Comparison of ENCODE assay signal across 12 mouse cellular contexts in genomic region chr4:135870227-135871023, GRCm38 (mm10). TPM values are rescaled to one million over a fixed set of nuclear protein-coding genes. Genes with fewer than 3 reads are reported as not detected.
DNase-seq lines count a peak whose midpoint lies in the region; ATAC-seq lines count a peak whose summit lies in the region.
"Had no signal": no experiment of that assay in that cellular context is flagged by ENCODE, and none has a peak within 500 bp of the region (broad histone marks: within the 10 kb centered on the region; RNA-seq: fewer than 3 reads in every experiment).

No protein-coding gene starts in this region.

- no peaks in the 10 kb centered on the region for H3K9me3 ChIP-seq in erythroblast, embryonic 14.5 days (ENCODE audit: control insufficient read depth, low read length)
- no peaks in the 10 kb centered on the region for H3K9me3 ChIP-seq in lung, embryonic 15.5 days
- no peaks in the 10 kb centered on the region for H3K9me3 ChIP-seq in limb, embryonic 12.5 days
- H3K9me3 ChIP-seq in stomach, embryonic 14.5 days (ENCODE audit: control insufficient read depth, low read depth, low read length), result no peaks in the 10 kb centered on the region

- peaks cover 44% of the 10 kb centered on the region for H3K4me1 ChIP-seq in erythroblast, embryonic 14.5 days (ENCODE audit: control insufficient read depth)
- peaks cover 38% of the 10 kb centered on the region for H3K4me1 ChIP-seq in lung, embryonic 15.5 days
- peaks cover 29% of the 10 kb centered on the region for H3K4me1 ChIP-seq in limb, embryonic 12.5 days (replicated peaks)
- peaks cover 25% of the 10 kb centered on the region for H3K4me1 ChIP-seq in stomach, embryonic 14.5 days (ENCODE audit: control insufficient read depth, insufficient read depth, low read length)

- no peak for DNase-seq in lung, postnatal 14 days
- no peak for DNase-seq in adrenal gland, adult 18-20 months (ENCODE audit: low spot score in 2 of 2)
- no peak for DNase-seq in spleen, postnatal 10 days (ENCODE audit: low spot score in 2 of 2)
- DNase-seq: cerebellum, postnatal 14 days had no signal

- no peak for ATAC-seq in erythroblast, adult 5-6 weeks (replicated peaks; ENCODE audit: low FRiP score, poor library complexity, severe bottlenecking)
- no peak for ATAC-seq in lung, embryonic 15.5 days (ENCODE audit: borderline replicate concordance, extremely low read depth, low FRiP score, low TSS enrichment)
- no peak for ATAC-seq in limb, embryonic 12.5 days (ENCODE audit: insufficient number of reproducible peaks, insufficient read depth, low FRiP score, low TSS enrichment, low read depth)
- no peak for ATAC-seq in stomach, embryonic 14.5 days (ENCODE audit: insufficient number of reproducible peaks, insufficient read depth, low FRiP score, low read depth)
- ATAC-seq: activated CD4-positive, CD25-positive, alpha-beta regulatory T cell, adult 4 months; inflammation-experienced regulatory T-cells, adult 6 months had no signal

- no peak overlapping the region for H3K27ac ChIP-seq in lung, embryonic 15.5 days
- H3K27ac ChIP-seq in limb, embryonic 12.5 days, result peak overlapping the region; percentile 25; the same call in 1 of the 2 replicates
- no peak overlapping the region for H3K27ac ChIP-seq in stomach, embryonic 14.5 days (ENCODE audit: low read length)
- H3K27ac ChIP-seq: macrophage had no signal

- WGBS in lung, embryonic 15.5 days, result 26% methylated on average over 2 of the region's 2 CpGs
- WGBS in limb, embryonic 12.5 days, result 40% methylated on average over 2 of the region's 2 CpGs
- WGBS in stomach, embryonic 14.5 days, result 17% methylated on average over 2 of the region's 2 CpGs

- H3K27me3 ChIP-seq in erythroblast, embryonic 14.5 days (ENCODE audit: control insufficient read depth), result no peaks in the 10 kb centered on the region
- H3K27me3 ChIP-seq in lung, embryonic 15.5 days, result no peaks in the 10 kb centered on the region
- no peaks in the 10 kb centered on the region for H3K27me3 ChIP-seq in limb, embryonic 12.5 days
- no peaks in the 10 kb centered on the region for H3K27me3 ChIP-seq in stomach, embryonic 14.5 days (ENCODE audit: control insufficient read depth, insufficient read depth, low read length)

- peaks cover 83% of the 10 kb centered on the region for H3K36me3 ChIP-seq in erythroblast, embryonic 14.5 days (ENCODE audit: control insufficient read depth)
- peaks cover 24% of the 10 kb centered on the region for H3K36me3 ChIP-seq in lung, embryonic 15.5 days
- peaks cover 37% of the 10 kb centered on the region for H3K36me3 ChIP-seq in limb, embryonic 12.5 days
- H3K36me3 ChIP-seq in stomach, embryonic 14.5 days (ENCODE audit: control insufficient read depth, insufficient read depth, low read length), result peaks cover 21% of the 10 kb centered on the region

- 0 out of 2 replicates have a peak overlapping the region, but pooled peaks have one; percentile 19 for H3K9ac ChIP-seq in lung, embryonic 15.5 days
- no peak overlapping the region for H3K9ac ChIP-seq in limb, embryonic 12.5 days (replicated peaks)
- no peak overlapping the region for H3K9ac ChIP-seq in stomach, embryonic 14.5 days (replicated peaks; ENCODE audit: low read depth, low read length)

- peak overlapping the region; percentile 23 for H3K4me3 ChIP-seq in erythroblast, embryonic 14.5 days (replicated peaks)
- peak overlapping the region; percentile 12 for H3K4me3 ChIP-seq in lung, embryonic 15.5 days
- peak overlapping the region; percentile 15 for H3K4me3 ChIP-seq in limb, embryonic 12.5 days (replicated peaks)
- no peak overlapping the region for H3K4me3 ChIP-seq in stomach, embryonic 14.5 days (ENCODE audit: low read depth, low read length)

- peak overlapping the region; percentile 80 for H3K4me2 ChIP-seq in lung, embryonic 15.5 days
- H3K4me2 ChIP-seq in limb, embryonic 12.5 days, result peak overlapping the region; percentile 85
- peak overlapping the region; percentile 65 for H3K4me2 ChIP-seq in stomach, embryonic 14.5 days (replicated peaks; ENCODE audit: low read depth, low read length)

RNA-seq across cellular contexts. Expression of gene Pnrc2, which starts 3.2 kb away (rescaled TPM):
- 0.66 and 1.0 TPM in 2 replicates for polyA plus RNA-seq in erythroblast, embryonic 14.5 days (2012)
- 81.7 and 106 TPM in 2 replicates for total RNA-seq in erythroblast, adult 5-6 weeks (2015; ENCODE audit: low replicate concordance)
- 106 and 135 TPM in 2 replicates for total RNA-seq in erythroblast, adult 5-6 weeks (2017; ENCODE audit: low replicate concordance)
- 210 and 220 TPM in 2 replicates for polyA plus RNA-seq in lung, embryonic 15.5 days (2015; fragmentation: Nextera tagmentation; extraction: Ambion mirVana)
- 209 and 220 TPM in 2 replicates for polyA plus RNA-seq in limb, embryonic 12.5 days (2016; fragmentation: Nextera tagmentation; extraction: Ambion mirVana)
- 172 and 189 TPM in 2 replicates for polyA plus RNA-seq in stomach, embryonic 14.5 days (2014; fragmentation: Nextera tagmentation; extraction: Ambion mirVana)
- total RNA-seq in adrenal gland, adult 18-20 months (2021), result 100 to 1,000 TPM in 1 of 2 experiments, 10 to 100 TPM in 1; 89.4 to 111 TPM

RNA-seq across cellular contexts. Expression of gene Srsf10, which starts 14.9 kb away (rescaled TPM):
- polyA plus RNA-seq in erythroblast, embryonic 14.5 days (2012), result 21.7 and 28.6 TPM in 2 replicates
- total RNA-seq in erythroblast, adult 5-6 weeks (2015; ENCODE audit: low replicate concordance), result 116 and 151 TPM in 2 replicates
- total RNA-seq in erythroblast, adult 5-6 weeks (2017; ENCODE audit: low replicate concordance), result 176 and 297 TPM in 2 replicates
- 265 and 267 TPM in 2 replicates for polyA plus RNA-seq in lung, embryonic 15.5 days (2015; fragmentation: Nextera tagmentation; extraction: Ambion mirVana)
- 392 and 402 TPM in 2 replicates for polyA plus RNA-seq in limb, embryonic 12.5 days (2016; fragmentation: Nextera tagmentation; extraction: Ambion mirVana)
- polyA plus RNA-seq in stomach, embryonic 14.5 days (2014; fragmentation: Nextera tagmentation; extraction: Ambion mirVana), result 297 and 298 TPM in 2 replicates
- 100 to 1,000 TPM in 1 of 2 experiments, 10 to 100 TPM in 1; 95.5 to 115 TPM for total RNA-seq in adrenal gland, adult 18-20 months (2021)

RNA-seq across cellular contexts. Expression of gene Cnr2, which starts 24.8 kb away (rescaled TPM):
- polyA plus RNA-seq in erythroblast, embryonic 14.5 days (2012), result 0.02 TPM in 1 of 2 replicates, not detected in the other
- 2.9 and 5.2 TPM in 2 replicates for total RNA-seq in erythroblast, adult 5-6 weeks (2015; ENCODE audit: low replicate concordance)
- total RNA-seq in erythroblast, adult 5-6 weeks (2017; ENCODE audit: low replicate concordance), result 3.6 and 4.1 TPM in 2 replicates
- 0.80 and 0.82 TPM in 2 replicates for polyA plus RNA-seq in lung, embryonic 15.5 days (2015; fragmentation: Nextera tagmentation; extraction: Ambion mirVana)
- 0.22 and 0.45 TPM in 2 replicates for polyA plus RNA-seq in limb, embryonic 12.5 days (2016; fragmentation: Nextera tagmentation; extraction: Ambion mirVana)
- polyA plus RNA-seq in stomach, embryonic 14.5 days (2014; fragmentation: Nextera tagmentation; extraction: Ambion mirVana), result 0.38 and 0.39 TPM in 2 replicates
- 1 to 10 TPM in 1 of 2 experiments, under 1 TPM in 1; 0.93 to 1.8 TPM for total RNA-seq in adrenal gland, adult 18-20 months (2021)

RNA-seq across cellular contexts. Expression of gene Fuca1, which starts 50.1 kb away (rescaled TPM):
- polyA plus RNA-seq in erythroblast, embryonic 14.5 days (2012), result 0.33 and 0.54 TPM in 2 replicates
- total RNA-seq in erythroblast, adult 5-6 weeks (2015; ENCODE audit: low replicate concordance), result 9.2 and 15.2 TPM in 2 replicates
- total RNA-seq in erythroblast, adult 5-6 weeks (2017; ENCODE audit: low replicate concordance), result 29.4 and 31.6 TPM in 2 replicates
- polyA plus RNA-seq in lung, embryonic 15.5 days (2015; fragmentation: Nextera tagmentation; extraction: Ambion mirVana), result 71.7 and 76.4 TPM in 2 replicates
- 47.0 and 51.0 TPM in 2 replicates for polyA plus RNA-seq in limb, embryonic 12.5 days (2016; fragmentation: Nextera tagmentation; extraction: Ambion mirVana)
- 87.7 and 93.3 TPM in 2 replicates for polyA plus RNA-seq in stomach, embryonic 14.5 days (2014; fragmentation: Nextera tagmentation; extraction: Ambion mirVana)
- 100 to 1,000 TPM in 1 of 2 experiments, 10 to 100 TPM in 1; 95.5 to 101 TPM for total RNA-seq in adrenal gland, adult 18-20 months (2021)

Comparison
In these comparisons a context has a peak if more than half of its experiments do, and no peak if none do; other contexts are left out.
1. RNA of gene Pnrc2, which starts 3.2 kb away (polyA plus RNA-seq): 210 to 220 TPM in lung, embryonic 15.5 days, 209 to 220 TPM in limb, embryonic 12.5 days and 172 to 189 TPM in stomach, embryonic 14.5 days; 0.66 to 1.0 TPM in erythroblast, embryonic 14.5 days; every median in the first group is over 10 times any median in the second.
2. Peak in every context shown above with its lines, with median percentiles within 50 percentile points of each other: H3K4me2 ChIP-seq.